Mouse (Mus musculus) thymus, adult 2 months (tissue): ENCODE measurements around the gene Nr2c2. TPM values are rescaled to one million over a fixed set of nuclear protein-coding genes. Genes with fewer than 3 reads are reported as not detected.
A peak's percentile ranks its signal among the peaks of the same experiment; 100 is the strongest.

ENCODE experiments used
- DNase-seq: peaks from one replicate; pipeline ENCODE4 v3.0.0; 2021
- H3K27ac ChIP-seq: fragments of 200-500 bp; 2 replicates; pipeline ENCODE4 v1.5.1; 2012; ENCODE audit warnings: low read length, control low read depth; ENCODE audit not compliant: control insufficient read depth, insufficient read depth
- H3K27me3 ChIP-seq: fragments of 200-500 bp; 2 replicates; pipeline ENCODE4 v1.6.1; 2012; ENCODE audit warnings: mild to moderate bottlenecking, low read length, moderate library complexity, mixed read lengths; ENCODE audit not compliant: control insufficient read depth, insufficient read depth
- H3K36me3 ChIP-seq: fragments of 200-500 bp; 2 replicates; pipeline ENCODE4 v1.6.1; 2012; ENCODE audit warnings: mild to moderate bottlenecking, low read length, moderate library complexity; ENCODE audit not compliant: control insufficient read depth, insufficient read depth
- H3K4me1 ChIP-seq: fragments of 200-500 bp; replicated peaks from 2 replicates; pipeline ENCODE4 v1.6.1; 2012; ENCODE audit warnings: low read length; ENCODE audit not compliant: control insufficient read depth, insufficient read depth
- H3K4me3 ChIP-seq: fragments of 200-500 bp; 2 replicates; pipeline ENCODE4 v1.5.1; 2012; ENCODE audit warnings: mild to moderate bottlenecking, low read length, control low read depth, moderate library complexity; ENCODE audit not compliant: control insufficient read depth, insufficient read depth
- CTCF ChIP-seq: fragments of 200-500 bp; IDR thresholded peaks from 2 replicates; pipeline ENCODE4 v1.5.1; 2012; ENCODE audit warnings: mild to moderate bottlenecking, control low read depth, low read length, moderate library complexity, borderline replicate concordance; ENCODE audit not compliant: control insufficient read depth, poor library complexity, insufficient read depth; ENCODE audit errors: extremely low read depth
- POLR2A ChIP-seq: fragments of 200-500 bp; IDR thresholded peaks from 2 replicates; pipeline ENCODE4 v1.6.1; 2012; ENCODE audit warnings: mild to moderate bottlenecking, low read length, control low read depth, moderate library complexity; ENCODE audit not compliant: control insufficient read depth, poor library complexity, insufficient read depth; ENCODE audit errors: extremely low read depth
- WGBS: fragments of 180-500 bp; shearing (Covaris S2); methylation state at CpG from one replicate; pipeline ENCODE4 v1.1.7; 2018; 5-methylcytosine and 5-hydroxymethylcytosine counted together
- polyA plus RNA-seq: library from polyadenylated mRNA; depleted of rRNA; stranded (reverse); fragments of >200 nt; gene quantifications from 2 replicates; pipeline ENCODE4 v1.2.3, GENCODE M21; 2012; rRNA removed

Nr2c2 gene
- polyA plus RNA-seq, 1 experiment, result 54.6 TPM

DNA sequence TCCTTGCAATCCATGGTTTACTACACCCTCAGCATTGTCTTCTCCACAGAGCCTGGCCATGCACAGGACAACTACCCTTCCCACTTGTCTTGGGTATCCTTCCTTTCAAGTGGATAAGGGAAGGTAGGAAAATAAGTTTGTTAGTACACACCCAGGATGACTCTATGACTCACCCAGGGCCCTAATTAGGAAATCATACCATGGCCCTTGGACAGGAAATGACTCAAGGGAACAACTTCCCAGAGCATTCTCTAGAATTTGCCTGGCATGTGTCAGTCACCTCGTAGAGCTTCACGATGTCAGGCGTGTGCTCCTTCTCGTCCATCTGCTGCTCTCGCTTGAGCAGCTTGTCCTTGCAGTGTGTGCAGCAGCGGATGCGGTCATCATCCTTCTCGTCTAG lies 108.2 kb downstream of the Nr2c2 start:
- no peak overlapping the region for H3K4me3 ChIP-seq
- TF ChIP-seq POLR2A (no peak), CTCF (no peak)
- H3K27ac ChIP-seq, result no peak overlapping the region
- no peaks in the 10 kb centered on the region for H3K27me3 ChIP-seq
- WGBS, result 89% methylated on average over 8 of the region's 8 CpGs
- H3K4me1 ChIP-seq, result no peaks in the 10 kb centered on the region
- peaks cover 44% of the 10 kb centered on the region for H3K36me3 ChIP-seq
- DNase-seq, result no peak

DNA sequence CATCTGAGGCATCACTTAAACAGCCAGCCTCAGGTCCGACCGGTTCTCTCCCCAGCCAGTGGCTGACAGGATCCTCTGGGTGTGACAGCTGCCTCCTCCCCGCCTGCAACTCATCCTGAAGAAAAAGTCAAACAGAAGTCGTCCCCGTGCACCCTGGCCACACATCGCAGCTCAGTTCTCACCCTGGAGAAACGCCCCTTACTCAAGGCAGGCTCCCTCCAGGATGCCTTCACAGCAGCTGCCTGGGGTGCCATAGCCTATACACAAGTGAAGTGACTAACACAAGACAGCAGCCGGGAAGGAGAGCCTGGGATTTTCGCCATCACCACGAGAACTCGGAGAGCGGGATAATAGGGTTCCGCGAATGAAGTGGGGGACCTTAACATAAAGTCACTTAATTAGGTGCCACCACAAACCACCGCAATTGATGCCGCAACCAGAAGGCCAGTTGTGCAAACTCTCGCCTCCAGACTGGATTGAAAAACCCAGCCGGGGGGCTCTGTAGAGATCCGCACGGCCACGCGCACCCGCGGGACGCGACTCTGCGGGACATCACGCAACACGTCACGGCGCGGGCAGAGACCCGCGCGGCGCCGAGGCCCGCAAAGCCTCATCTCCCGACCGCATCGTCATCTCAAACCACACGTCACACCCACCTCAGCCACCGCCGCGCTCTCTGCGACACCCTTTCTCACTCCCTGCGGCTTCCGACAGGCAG lies 123.0 kb downstream of the Nr2c2 start:
- DNase-seq, result no peak
- Histone ChIP-seq H3K27ac (no peak overlapping the region; the same call in 1 of the 2 replicates), H3K4me1 (peaks cover 4% of the 10 kb centered on the region), H3K36me3 (no peaks in the 10 kb centered on the region), H3K4me3 (peak overlapping the region; percentile 91), H3K27me3 (no peaks in the 10 kb centered on the region)
- TF ChIP-seq POLR2A (no peak), CTCF (no peak)
- 1% methylated on average over 48 of the region's 48 CpGs for WGBS

DNA sequence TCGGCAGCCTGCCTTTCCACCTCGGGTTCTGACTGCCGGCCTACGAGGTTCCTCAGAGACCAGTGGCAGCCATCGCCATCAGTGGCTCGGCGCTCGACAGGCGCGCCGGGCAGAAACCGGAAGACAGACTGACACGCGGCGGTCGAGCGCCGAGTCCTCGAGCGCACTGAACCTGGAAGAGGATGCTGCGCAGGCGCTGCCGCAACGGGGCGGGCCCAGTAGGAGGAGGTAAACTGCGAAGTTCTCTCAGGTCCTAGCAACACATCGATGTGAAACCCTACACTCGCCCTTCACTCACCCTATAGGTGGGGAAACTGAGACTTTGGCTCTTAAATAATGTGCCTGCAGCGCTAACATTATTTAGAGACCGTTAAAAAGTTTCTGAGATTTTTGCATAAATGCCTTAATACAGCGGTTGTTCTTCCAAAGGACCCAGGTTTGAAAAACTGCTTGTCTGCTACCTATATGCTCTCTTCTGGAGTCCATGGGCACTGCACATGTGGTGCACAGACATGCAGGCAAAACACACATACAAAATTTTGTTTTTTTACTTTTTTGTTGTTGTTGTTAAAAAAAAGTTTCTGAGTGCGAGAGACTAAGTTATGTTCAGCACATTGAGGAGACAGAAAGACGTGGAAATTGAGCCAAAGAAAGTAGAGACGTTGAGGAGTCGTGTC lies 123.7 kb downstream of the Nr2c2 start, which contains the start of gene Rbsn:
Gene Rbsn, minus strand, starts transcription at position 153 of the 677 bp plus-strand sequence.
- WGBS, result 12% methylated on average over 35 of the region's 35 CpGs
- H3K4me1 ChIP-seq, result peaks cover 4% of the 10 kb centered on the region
- H3K27me3 ChIP-seq, result no peaks in the 10 kb centered on the region
- H3K36me3 ChIP-seq, result no peaks in the 10 kb centered on the region
- H3K27ac ChIP-seq, result no peak within 1 kb of the TSS; the same call in 1 of the 2 replicates
- H3K4me3 ChIP-seq, result peak within 1 kb of the TSS; percentile 91
- peak; percentile 69; the same call in 1 of the 2 replicates for TF ChIP-seq POLR2A
- peak; percentile 69; the same call in 1 of the 2 replicates for TF ChIP-seq CTCF
- DNase-seq, result peak; percentile 93

DNA sequence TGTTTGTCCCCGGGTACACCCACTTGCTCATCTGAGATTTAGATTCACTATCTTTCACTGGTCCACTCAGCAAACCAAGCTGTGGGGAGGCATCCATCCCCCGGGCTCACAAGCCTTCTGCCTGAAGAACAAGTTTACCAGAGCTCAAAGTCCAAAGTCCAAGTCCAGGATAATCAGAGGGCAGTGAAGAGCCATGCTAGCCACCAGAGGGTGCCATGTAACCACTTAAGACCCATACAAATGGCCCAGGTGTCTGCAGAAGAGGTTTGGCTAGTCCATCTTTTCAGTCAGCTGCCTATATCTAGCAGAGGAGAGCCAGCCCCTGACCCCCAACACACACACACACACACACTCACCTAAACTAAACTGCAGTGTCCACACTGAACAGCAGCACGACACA lies 128.3 kb downstream of the Nr2c2 start:
- WGBS, result 48% methylated on average over 3 of the region's 3 CpGs
- no peaks in the 10 kb centered on the region; the same call in 1 of the 2 replicates for H3K4me1 ChIP-seq
- TF ChIP-seq POLR2A (no peak), CTCF (no peak)
- no peak overlapping the region for H3K4me3 ChIP-seq
- no peak for DNase-seq
- no peak overlapping the region for H3K27ac ChIP-seq
- no peaks in the 10 kb centered on the region for H3K36me3 ChIP-seq
- no peaks in the 10 kb centered on the region for H3K27me3 ChIP-seq

DNA sequence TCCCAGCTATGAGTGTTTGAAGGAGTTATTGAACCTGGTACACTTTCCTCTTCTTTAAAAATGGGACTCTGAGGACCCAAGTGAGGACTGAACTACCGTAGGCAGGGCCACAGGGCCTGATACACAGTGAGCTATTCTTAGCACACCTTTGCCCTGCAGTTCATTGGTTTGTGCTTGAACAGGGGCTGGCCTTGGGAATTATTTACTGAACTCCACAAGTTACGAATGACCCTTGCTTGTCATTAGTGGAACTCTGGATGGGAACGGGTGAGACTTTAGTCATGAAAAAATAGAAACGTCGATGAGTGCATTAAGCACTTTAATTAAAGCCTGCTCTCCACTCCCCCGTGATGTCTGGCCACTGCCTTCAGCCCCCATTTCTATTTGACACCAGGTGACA lies 130.4 kb downstream of the Nr2c2 start:
- 87% methylated on average over 6 of the region's 6 CpGs for WGBS
- H3K27ac ChIP-seq, result no peak overlapping the region

DNA sequence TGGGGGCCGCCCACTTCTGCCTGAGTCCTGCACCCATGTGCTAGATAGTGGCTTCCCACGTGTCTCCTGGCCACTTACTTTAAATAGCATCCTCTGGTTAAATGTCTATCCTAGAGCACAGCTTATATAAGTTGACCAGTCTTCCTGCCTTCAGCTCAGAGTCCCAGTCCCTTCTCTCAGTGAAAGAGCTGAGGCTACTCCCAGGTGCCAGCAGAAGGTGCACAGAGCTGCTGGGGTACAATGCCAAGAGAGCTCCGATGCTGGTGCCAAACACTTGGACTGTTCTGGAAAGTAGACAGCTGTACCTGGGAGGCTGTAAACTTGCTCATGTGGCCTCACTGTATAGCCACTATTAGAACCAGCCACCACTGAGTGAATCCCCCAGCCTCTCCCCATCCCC lies 130.8 kb downstream of the Nr2c2 start:
- Histone ChIP-seq H3K36me3 (no peaks in the 10 kb centered on the region), H3K4me1 (no peaks in the 10 kb centered on the region), H3K27me3 (no peaks in the 10 kb centered on the region), H3K4me3 (no peak overlapping the region), H3K27ac (no peak overlapping the region)
- no peak for DNase-seq
- 89% methylated on average over 3 of the region's 3 CpGs for WGBS
- TF ChIP-seq CTCF (no peak), POLR2A (no peak)

More for the DNA sequence above, 130.4 kb downstream of the Nr2c2 start:
- no peak for DNase-seq
- TF ChIP-seq CTCF, result no peak
- TF ChIP-seq POLR2A, result no peak
- no peaks in the 10 kb centered on the region for H3K27me3 ChIP-seq
- no peaks in the 10 kb centered on the region for H3K4me1 ChIP-seq
- no peaks in the 10 kb centered on the region for H3K36me3 ChIP-seq
- no peak overlapping the region for H3K4me3 ChIP-seq

Other genes starting within 250 kb of the Nr2c2 start
- 7.2 and 7.8 TPM in 2 replicates for gene Ccdc174, start 213.3 kb upstream of the Nr2c2 start, polyA plus RNA-seq
- 1.1 and 1.4 TPM in 2 replicates for gene 4930590J08Rik, start 188.6 kb upstream of the Nr2c2 start, polyA plus RNA-seq
- 5.1 and 5.6 TPM in 2 replicates for gene Fgd5, start 112.5 kb upstream of the Nr2c2 start, polyA plus RNA-seq
- 16.6 and 16.9 TPM in 2 replicates for gene Mrps25, start 92.6 kb downstream of the Nr2c2 start, polyA plus RNA-seq
- 9.9 and 10.2 TPM in 2 replicates for gene Rbsn, start 123.5 kb downstream of the Nr2c2 start, polyA plus RNA-seq
- 0.20 TPM in 2 replicates for gene Trh, start 153.3 kb downstream of the Nr2c2 start, polyA plus RNA-seq